Mouse (Mus musculus): ENCODE results near the gene Ddx19a.
A peak's percentile ranks its signal among the peaks of the same experiment; 100 is the strongest.
"Not testable (repeated sequence)": the region's sequence is repeated elsewhere in the genome, so short reads cannot be mapped to it uniquely, and the experiment has no call there.

Ddx19a gene

GRCm38 (mm10) chr8:110932444-110932843 is 65.2 kb downstream of the Ddx19a start:
- DNase-seq (ENCODE audit: low spot score) = no peak

GRCm38 (mm10) chr8:110931176-110931939 is 66.2 kb downstream of the Ddx19a start:
- peak; percentile 51 for DNase-seq (ENCODE audit: low spot score)

DNA sequence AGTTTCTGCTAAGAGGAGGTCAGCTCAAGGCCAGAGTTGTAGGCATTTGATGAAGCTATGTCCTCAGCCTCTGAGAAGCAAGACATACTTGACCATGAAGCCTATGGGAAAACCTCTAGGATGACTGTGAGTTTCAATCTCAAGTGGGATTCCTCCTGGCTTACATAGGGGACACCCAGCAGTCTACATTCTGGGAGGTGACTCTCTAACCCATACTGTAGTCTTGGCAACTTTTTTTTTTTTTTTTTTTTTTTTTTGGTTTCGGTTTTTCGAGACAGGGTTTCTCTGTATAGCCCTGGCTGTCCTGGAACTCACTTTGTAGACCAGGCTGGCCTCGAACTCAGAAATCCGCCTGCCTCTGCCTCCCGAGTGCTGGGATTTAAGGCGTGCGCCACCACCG is 67.9 kb downstream of the Ddx19a start:
- DNase-seq (ENCODE audit: low spot score) = not testable (repeated sequence)

- no peak for DNase-seq (ENCODE audit: low spot score)
These were observed 68.5 kb downstream of the Ddx19a start for GRCm38 (mm10) chr8:110929066-110929465.

GRCm38 (mm10) chr8:110928435-110928834 is 69.2 kb downstream of the Ddx19a start:
- no peak for DNase-seq (ENCODE audit: low spot score)

- no peak for DNase-seq (ENCODE audit: low spot score)
These were observed 70.9 kb downstream of the Ddx19a start for GRCm38 (mm10) chr8:110926690-110927089.

- no peak for DNase-seq (ENCODE audit: low spot score)
These were observed 71.9 kb downstream of the Ddx19a start for GRCm38 (mm10) chr8:110925691-110926140.

All from yolk sac, embryonic 10.5 days (tissue).